Comparison of ENCODE assay signal across 27 mouse cellular contexts in the genomic region with DNA sequence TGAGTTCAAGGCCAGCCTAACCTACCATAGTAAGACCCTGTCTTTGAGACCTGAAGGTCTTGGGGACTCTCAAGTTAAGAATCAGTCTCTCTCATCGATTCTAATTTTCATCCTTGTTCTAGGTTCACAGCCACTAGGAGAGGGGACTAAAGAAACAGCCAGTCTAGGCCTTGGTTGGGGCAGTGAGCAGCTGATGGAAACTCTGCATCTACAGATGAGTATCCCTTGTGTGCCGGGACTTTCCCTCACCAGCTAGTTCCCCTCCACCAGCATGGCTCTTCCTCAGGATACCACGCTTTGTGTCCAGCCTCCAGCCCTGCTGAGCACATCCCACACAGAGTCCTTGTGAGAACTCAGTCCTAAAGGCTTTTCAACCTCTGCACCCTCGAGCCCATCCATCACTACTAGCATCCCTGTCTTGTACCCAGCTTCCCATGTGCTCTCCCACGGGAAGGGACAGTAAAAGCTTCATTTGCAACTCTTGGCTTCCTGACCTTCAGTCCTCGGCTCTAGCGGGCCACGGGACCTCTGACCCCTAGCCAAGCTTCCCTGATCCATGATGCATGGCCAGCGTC.
A peak's percentile ranks its signal among the peaks of the same experiment; 100 is the strongest.
DNase-seq lines count a peak whose midpoint lies in the region; ATAC-seq and TF ChIP-seq lines count a peak whose summit lies in the region.
"Had no signal": no experiment of that assay in that cellular context is flagged by ENCODE, and none has a peak within 500 bp of the region (broad histone marks: within the 10 kb centered on the region; RNA-seq: fewer than 3 reads in every experiment).

No protein-coding gene starts in this region.

- no peak overlapping the region for H3K27ac ChIP-seq in kidney, embryonic 14.5 days (ENCODE audit: low read depth, low read length)
- peak overlapping the region; percentile 29; the same call in 1 of the 2 replicates for H3K27ac ChIP-seq in kidney, embryonic 16.5 days (ENCODE audit: low read length)
- H3K27ac ChIP-seq in layer of hippocampus, adult 2 months: 0 out of 2 replicates have a peak overlapping the region, but pooled peaks have one; percentile 14
- H3K27ac ChIP-seq: embryonic facial prominence, embryonic 13.5 days; embryonic facial prominence, embryonic 15.5 days; forebrain, embryonic 10.5 days; forebrain, embryonic 12.5 days had no signal

- no peak overlapping the region for H3K9ac ChIP-seq in kidney, embryonic 14.5 days (ENCODE audit: low read depth, low read length)
- H3K9ac ChIP-seq in kidney, embryonic 16.5 days (replicated peaks; ENCODE audit: low read length): no peak overlapping the region
- H3K9ac ChIP-seq: embryonic facial prominence, embryonic 13.5 days; embryonic facial prominence, embryonic 15.5 days; forebrain, embryonic 12.5 days had no signal

- ATAC-seq in kidney, embryonic 14.5 days (ENCODE audit: low FRiP score, low TSS enrichment): peak; percentile 51; the same call in 1 of the 2 replicates
- no peak for ATAC-seq in kidney, embryonic 16.5 days (ENCODE audit: low FRiP score, low TSS enrichment)
- ATAC-seq: CD4-positive, CD25-positive, alpha-beta regulatory T cell, adult 4 months; forebrain, embryonic 14.5 days; forebrain, embryonic 16.5 days had no signal

- peaks cover 9% of the 10 kb centered on the region; the same call in 1 of the 2 replicates for H3K27me3 ChIP-seq in kidney, embryonic 14.5 days (ENCODE audit: control insufficient read depth, insufficient read depth, low read length)
- peaks cover 7% of the 10 kb centered on the region; the same call in 1 of the 2 replicates for H3K27me3 ChIP-seq in kidney, embryonic 16.5 days (ENCODE audit: insufficient read depth, low read length)

- no peaks in the 10 kb centered on the region for H3K36me3 ChIP-seq in kidney, embryonic 14.5 days (ENCODE audit: control insufficient read depth, insufficient read depth, low read length)
- no peaks in the 10 kb centered on the region for H3K36me3 ChIP-seq in kidney, embryonic 16.5 days (ENCODE audit: insufficient read depth, low read length)
- H3K36me3 ChIP-seq: embryonic facial prominence, embryonic 13.5 days; embryonic facial prominence, embryonic 15.5 days; forebrain, embryonic 10.5 days; forebrain, embryonic 12.5 days had no signal

- no peaks in the 10 kb centered on the region for H3K9me3 ChIP-seq in kidney, embryonic 14.5 days (ENCODE audit: control insufficient read depth, low read length)
- H3K9me3 ChIP-seq in kidney, embryonic 16.5 days (ENCODE audit: low read length): no peaks in the 10 kb centered on the region
- H3K9me3 ChIP-seq: embryonic facial prominence, embryonic 13.5 days; embryonic facial prominence, embryonic 15.5 days; forebrain, embryonic 10.5 days; forebrain, embryonic 12.5 days had no signal

- H3K4me1 ChIP-seq in kidney, embryonic 14.5 days (ENCODE audit: control insufficient read depth, insufficient read depth, low read length): peaks cover 30% of the 10 kb centered on the region
- peaks cover 47% of the 10 kb centered on the region for H3K4me1 ChIP-seq in kidney, embryonic 16.5 days (ENCODE audit: insufficient read depth, low read length)

- TF ChIP-seq CTCF in layer of hippocampus, adult 2 months (conservative IDR thresholded peaks at IDR 0.05): no peak

- DNase-seq in embryo, embryonic 10 days (ENCODE audit: low spot score): peak; percentile 36
- DNase-seq in embryo, embryonic 10.5 days (ENCODE audit: low spot score): no peak
- DNase-seq in kidney, postnatal 10 days: no peak
- DNase-seq in kidney, postnatal 36 days: no peak
- no peak for DNase-seq in layer of hippocampus, adult 2 months (ENCODE audit: low spot score in 2 of 2)
- no peak for DNase-seq in layer of hippocampus, adult 9-11 months
- DNase-seq: adrenal gland, adult 2 months; adrenal gland, postnatal 10 days; adrenal gland, postnatal 25 days; B cell, adult 2 months; cerebellum, adult 11 months; cerebellum, adult 18-20 months; cerebellum, adult 8-10 months; cerebellum, adult 9-11 months; cerebellum, postnatal 14 days; cerebellum, postnatal 36 days; embryo, embryonic 11 days had no signal

- WGBS in kidney, embryonic 14.5 days: 23% methylated on average over 9 of the region's 9 CpGs
- WGBS in kidney, embryonic 16.5 days: 25% methylated on average over 9 of the region's 9 CpGs

- no peak overlapping the region for H3K4me2 ChIP-seq in kidney, embryonic 14.5 days (replicated peaks; ENCODE audit: low read depth, low read length)
- H3K4me2 ChIP-seq in kidney, embryonic 16.5 days (replicated peaks; ENCODE audit: low read depth, low read length): no peak overlapping the region
- H3K4me2 ChIP-seq: embryonic facial prominence, embryonic 13.5 days; embryonic facial prominence, embryonic 15.5 days; forebrain, embryonic 12.5 days had no signal

- no peak overlapping the region for H3K4me3 ChIP-seq in kidney, embryonic 14.5 days (ENCODE audit: low read length)
- no peak overlapping the region for H3K4me3 ChIP-seq in kidney, embryonic 16.5 days (ENCODE audit: low read length)
- no peak overlapping the region for H3K4me3 ChIP-seq in layer of hippocampus, adult 2 months
- H3K4me3 ChIP-seq: embryonic facial prominence, embryonic 13.5 days; embryonic facial prominence, embryonic 15.5 days; erythroblast, embryonic 14.5 days; forebrain, embryonic 10.5 days; forebrain, embryonic 12.5 days had no signal
